Mouse (Mus musculus) ES-E14 (cell line): ENCODE data around the gene Chn2.

Source experiments
- CHD2 ChIP-seq: IDR thresholded peaks from 2 replicates; pipeline ENCODE4 v1.6.1; 2014; ENCODE audit warnings: mild to moderate bottlenecking, low read depth, low read length, inconsistent platforms
- HCFC1 ChIP-seq: IDR thresholded peaks from 2 replicates; pipeline ENCODE4 v1.6.1; 2012; ENCODE audit warnings: low read length, inconsistent platforms, borderline replicate concordance; ENCODE audit not compliant: insufficient read depth
- MAFK ChIP-seq: IDR thresholded peaks from 2 replicates; pipeline ENCODE4 v1.6.1; 2014; ENCODE audit warnings: mild to moderate bottlenecking, low read depth, low read length, inconsistent platforms; ENCODE audit not compliant: insufficient read depth
- ZC3H11A ChIP-seq: IDR thresholded peaks from 2 replicates; pipeline ENCODE4 v1.6.1; 2012; ENCODE audit warnings: low read depth, mild to moderate bottlenecking, inconsistent platforms, low read length, borderline replicate concordance
- ZNF384 ChIP-seq: IDR thresholded peaks from 2 replicates; pipeline ENCODE4 v1.6.1; 2012; ENCODE audit warnings: low read depth, low read length, inconsistent platforms

DNA sequence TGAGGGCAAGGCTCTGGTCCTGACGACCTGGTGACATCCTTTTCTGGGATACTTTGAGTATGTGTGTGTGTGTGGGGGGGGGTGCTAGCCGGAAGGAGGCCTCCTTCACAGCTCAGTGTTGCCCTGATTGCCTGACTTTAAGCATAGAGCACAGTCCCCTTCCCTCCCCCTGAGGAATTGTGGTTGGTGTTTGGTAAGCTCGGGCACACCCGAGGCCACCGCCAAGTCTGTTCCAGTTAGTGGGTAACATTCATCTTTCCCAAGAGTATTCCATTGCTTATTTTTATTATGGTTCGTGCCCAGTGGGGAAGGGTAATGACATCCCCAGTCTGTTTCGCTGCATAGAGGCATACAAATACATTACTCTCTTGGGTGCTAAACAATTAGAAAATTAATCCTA is 172.6 kb downstream of the Chn2 start:
- no peak for TF ChIP-seq HCFC1
- TF ChIP-seq CHD2, result no peak
- TF ChIP-seq ZC3H11A, result no peak
- TF ChIP-seq MAFK, result no peak
- no peak for TF ChIP-seq ZNF384
